Mouse (Mus musculus) testis, adult 2 months (tissue): ENCODE results near the gene Il9r.

ENCODE experiments used
- CTCF ChIP-seq: fragments of 200-500 bp; IDR thresholded peaks from 2 replicates; pipeline ENCODE4 v1.5.1; 2012; ENCODE audit warnings: low read depth, mild to moderate bottlenecking, inconsistent platforms, low read length, moderate library complexity; ENCODE audit not compliant: control insufficient read depth, insufficient read depth, insufficient replicate concordance
- POLR2A ChIP-seq: fragments of 200-500 bp; IDR thresholded peaks from 2 replicates; pipeline ENCODE4 v1.6.1; 2012; ENCODE audit warnings: low read depth, mild to moderate bottlenecking, inconsistent platforms, low read length, moderate library complexity; ENCODE audit not compliant: control insufficient read depth

- TF ChIP-seq CTCF (no peak), POLR2A (no peak)
These were observed 48.3 kb upstream of the Il9r start for GRCm38 (mm10) chr11:32248350-32248749.
